Mouse (Mus musculus) heart, embryonic 12.5 days (tissue): Measurements from ENCODE around the gene Glyr1. TPM values are rescaled to one million over a fixed set of nuclear protein-coding genes. Genes with fewer than 3 reads are reported as not detected.

ENCODE experiments used
- ATAC-seq: fragments of 200-750 bp; cut with Nextera tagmentation; 2 replicates; pipeline ENCODE4 v1.8.0; 2017; ENCODE audit warnings: moderate TSS enrichment, moderate library complexity; ENCODE audit not compliant: insufficient number of reproducible peaks, low FRiP score
- H3K27ac ChIP-seq: fragments of 300-500 bp; sonication (generic); 2 replicates; pipeline ENCODE4 v1.5.1; 2016; ENCODE audit warnings: mild to moderate bottlenecking, moderate library complexity; ENCODE audit not compliant: poor library complexity, severe bottlenecking
- H3K27me3 ChIP-seq: fragments of 300-500 bp; sonication (generic); replicated peaks from 2 replicates; pipeline ENCODE4 v1.6.1; 2016; ENCODE audit warnings: mild to moderate bottlenecking, moderate library complexity
- H3K36me3 ChIP-seq: fragments of 300-500 bp; sonication (generic); 2 replicates; pipeline ENCODE4 v1.6.1; 2016; ENCODE audit warnings: mild to moderate bottlenecking, moderate library complexity
- H3K4me1 ChIP-seq: fragments of 300-500 bp; sonication (generic); replicated peaks from 2 replicates; pipeline ENCODE4 v1.6.1; 2016; ENCODE audit warnings: mild to moderate bottlenecking
- H3K4me2 ChIP-seq: fragments of 300-500 bp; sonication (generic); 2 replicates; pipeline ENCODE4 v1.6.1; 2016; ENCODE audit warnings: mild to moderate bottlenecking, moderate library complexity
- H3K4me3 ChIP-seq: fragments of 300-500 bp; sonication (generic); 2 replicates; pipeline ENCODE4 v1.5.1; 2016; ENCODE audit warnings: mild to moderate bottlenecking
- H3K9ac ChIP-seq: fragments of 300-500 bp; sonication (generic); 2 replicates; pipeline ENCODE4 v1.6.1; 2016; ENCODE audit warnings: mild to moderate bottlenecking, moderate library complexity
- H3K9me3 ChIP-seq: fragments of 300-500 bp; sonication (generic); replicated peaks from 2 replicates; pipeline ENCODE4 v1.6.1; 2016; ENCODE audit warnings: mild to moderate bottlenecking, moderate library complexity
- WGBS: fragments of 180-500 bp; shearing (Covaris S2); methylation state at CpG from one replicate; pipeline ENCODE4 v1.1.7; 2016; 5-methylcytosine and 5-hydroxymethylcytosine counted together
- polyA plus RNA-seq: library from polyadenylated mRNA; unstranded; fragments of >200 nt; fragmentation: Nextera tagmentation; extraction: Ambion mirVana; gene quantifications from 2 replicates; pipeline ENCODE4 v1.2.1, GENCODE M21; 2016

Glyr1 gene
- 111 and 114 TPM in 2 replicates for polyA plus RNA-seq

- Histone ChIP-seq H3K36me3 (peaks cover 31% of the 10 kb centered on the region), H3K27me3 (no peaks in the 10 kb centered on the region), H3K27ac (peak within 1 kb of the TSS; percentile 98), H3K4me3 (peak within 1 kb of the TSS; percentile 100), H3K4me2 (peak within 1 kb of the TSS; percentile 99), H3K9me3 (no peaks in the 10 kb centered on the region), H3K4me1 (peaks cover 16% of the 10 kb centered on the region), H3K9ac (peak within 1 kb of the TSS; percentile 98)
- peak; percentile 99 for ATAC-seq
- WGBS, result 0% methylated on average over 56 of the region's 56 CpGs
Measured at GRCm38 (mm10) chr16:5049774-5050234, at the start of gene Glyr1, which contains the start of gene Ubn1. TSS of gene Glyr1 (minus strand) at chr16:5049863. TSS of gene Ubn1 (plus strand) at chr16:5050057.

GRCm38 (mm10) chr16:5096504-5096903, 46.8 kb upstream of the Glyr1 start:
- no peak overlapping the region for H3K27ac ChIP-seq
- 78% methylated on average over 8 of the region's 8 CpGs for WGBS
- no peak overlapping the region for H3K4me2 ChIP-seq
- H3K9me3 ChIP-seq, result no peaks in the 10 kb centered on the region
- H3K36me3 ChIP-seq, result no peaks in the 10 kb centered on the region
- H3K4me3 ChIP-seq, result no peak overlapping the region
- no peaks in the 10 kb centered on the region for H3K27me3 ChIP-seq
- H3K4me1 ChIP-seq, result no peaks in the 10 kb centered on the region
- no peak overlapping the region for H3K9ac ChIP-seq
- no peak for ATAC-seq

GRCm38 (mm10) chr16:5093285-5093684, 43.6 kb upstream of the Glyr1 start:
- no peak overlapping the region for H3K4me3 ChIP-seq
- peaks cover 4% of the 10 kb centered on the region; the same call in 1 of the 2 replicates for H3K36me3 ChIP-seq
- H3K9me3 ChIP-seq, result no peaks in the 10 kb centered on the region
- no peaks in the 10 kb centered on the region for H3K27me3 ChIP-seq
- 81% methylated on average over 5 of the region's 5 CpGs for WGBS
- no peak overlapping the region for H3K27ac ChIP-seq
- no peak overlapping the region for H3K9ac ChIP-seq
- H3K4me2 ChIP-seq, result no peak overlapping the region
- ATAC-seq, result no peak
- H3K4me1 ChIP-seq, result peaks cover 9% of the 10 kb centered on the region

GRCm38 (mm10) chr16:5089021-5089420, 39.4 kb upstream of the Glyr1 start:
- no peaks in the 10 kb centered on the region for H3K27me3 ChIP-seq
- H3K36me3 ChIP-seq, result peaks cover 45% of the 10 kb centered on the region
- H3K4me3 ChIP-seq, result no peak overlapping the region
- no peak for ATAC-seq
- H3K27ac ChIP-seq, result no peak overlapping the region
- peaks cover 9% of the 10 kb centered on the region for H3K4me1 ChIP-seq
- H3K9me3 ChIP-seq, result no peaks in the 10 kb centered on the region
- H3K9ac ChIP-seq, result no peak overlapping the region
- 56% methylated on average over 10 of the region's 10 CpGs for WGBS
- no peak overlapping the region for H3K4me2 ChIP-seq

GRCm38 (mm10) chr16:5086179-5086578, 36.5 kb upstream of the Glyr1 start:
- WGBS, result 88% methylated on average over 2 of the region's 2 CpGs

GRCm38 (mm10) chr16:5085196-5085595, 35.5 kb upstream of the Glyr1 start:
- WGBS, result 90% methylated on average over 4 of the region's 4 CpGs
- H3K9ac ChIP-seq, result no peak overlapping the region
- no peak for ATAC-seq
- no peaks in the 10 kb centered on the region for H3K27me3 ChIP-seq
- no peak overlapping the region for H3K4me3 ChIP-seq
- H3K36me3 ChIP-seq, result peaks cover 76% of the 10 kb centered on the region
- H3K4me1 ChIP-seq, result peaks cover 9% of the 10 kb centered on the region
- H3K27ac ChIP-seq, result no peak overlapping the region
- H3K4me2 ChIP-seq, result no peak overlapping the region
- no peaks in the 10 kb centered on the region for H3K9me3 ChIP-seq

More at GRCm38 (mm10) chr16:5086179-5086578, 36.5 kb upstream of the Glyr1 start:
- no peak overlapping the region for H3K27ac ChIP-seq
- no peak overlapping the region for H3K9ac ChIP-seq
- H3K4me2 ChIP-seq, result no peak overlapping the region
- no peak for ATAC-seq
- H3K4me1 ChIP-seq, result peaks cover 9% of the 10 kb centered on the region
- no peak overlapping the region for H3K4me3 ChIP-seq
- H3K36me3 ChIP-seq, result peaks cover 71% of the 10 kb centered on the region
- no peaks in the 10 kb centered on the region for H3K9me3 ChIP-seq
- no peaks in the 10 kb centered on the region for H3K27me3 ChIP-seq

GRCm38 (mm10) chr16:5074341-5074740, 24.7 kb upstream of the Glyr1 start:
- no peak overlapping the region for H3K4me3 ChIP-seq
- H3K4me2 ChIP-seq, result no peak overlapping the region
- no peaks in the 10 kb centered on the region for H3K9me3 ChIP-seq
- H3K27ac ChIP-seq, result no peak overlapping the region
- H3K36me3 ChIP-seq, result peaks cover 89% of the 10 kb centered on the region
- H3K4me1 ChIP-seq, result no peaks in the 10 kb centered on the region
- no peaks in the 10 kb centered on the region for H3K27me3 ChIP-seq
- H3K9ac ChIP-seq, result no peak overlapping the region
- 87% methylated on average over 5 of the region's 5 CpGs for WGBS
- no peak for ATAC-seq

GRCm38 (mm10) chr16:5071974-5072373, 22.3 kb upstream of the Glyr1 start:
- 91% methylated on average over 7 of the region's 7 CpGs for WGBS
- no peaks in the 10 kb centered on the region for H3K4me1 ChIP-seq
- no peaks in the 10 kb centered on the region for H3K9me3 ChIP-seq
- no peak overlapping the region for H3K4me2 ChIP-seq
- peaks cover 77% of the 10 kb centered on the region for H3K36me3 ChIP-seq
- no peak overlapping the region for H3K4me3 ChIP-seq
- ATAC-seq, result no peak
- no peak overlapping the region for H3K9ac ChIP-seq
- no peak overlapping the region for H3K27ac ChIP-seq
- H3K27me3 ChIP-seq, result no peaks in the 10 kb centered on the region

- WGBS, result 67% methylated on average over 3 of the region's 3 CpGs
- H3K4me1 ChIP-seq, result no peaks in the 10 kb centered on the region
- H3K27ac ChIP-seq, result no peak overlapping the region
- no peak overlapping the region for H3K4me2 ChIP-seq
- H3K9me3 ChIP-seq, result no peaks in the 10 kb centered on the region
- ATAC-seq, result no peak
- H3K36me3 ChIP-seq, result peaks cover 71% of the 10 kb centered on the region
- no peaks in the 10 kb centered on the region for H3K27me3 ChIP-seq
- H3K9ac ChIP-seq, result no peak overlapping the region
- H3K4me3 ChIP-seq, result no peak overlapping the region
Measured at GRCm38 (mm10) chr16:5070321-5070720, 20.7 kb upstream of the Glyr1 start.

- ATAC-seq, result no peak
- H3K9ac ChIP-seq, result no peak overlapping the region
- no peaks in the 10 kb centered on the region for H3K27me3 ChIP-seq
- H3K4me1 ChIP-seq, result no peaks in the 10 kb centered on the region
- H3K36me3 ChIP-seq, result peaks cover 66% of the 10 kb centered on the region
- H3K27ac ChIP-seq, result no peak overlapping the region
- no peaks in the 10 kb centered on the region for H3K9me3 ChIP-seq
- WGBS, result 82% methylated on average over 4 of the region's 4 CpGs
- H3K4me3 ChIP-seq, result no peak overlapping the region
- H3K4me2 ChIP-seq, result no peak overlapping the region
Measured at GRCm38 (mm10) chr16:5063472-5063871, 13.8 kb upstream of the Glyr1 start.

- Histone ChIP-seq H3K27ac (no peak overlapping the region), H3K4me2 (no peak overlapping the region), H3K27me3 (no peaks in the 10 kb centered on the region), H3K9ac (no peak overlapping the region), H3K9me3 (no peaks in the 10 kb centered on the region), H3K4me1 (no peaks in the 10 kb centered on the region), H3K4me3 (no peak overlapping the region), H3K36me3 (peaks cover 60% of the 10 kb centered on the region)
- 88% methylated on average over 1 of the region's 1 CpGs for WGBS
- no peak for ATAC-seq
Measured at GRCm38 (mm10) chr16:5058114-5058513, 8.5 kb upstream of the Glyr1 start.
